Mouse (Mus musculus) hindbrain, embryonic 15.5 days (tissue): ENCODE results near the gene Tmem143. TPM values are rescaled to one million over a fixed set of nuclear protein-coding genes. Genes with fewer than 3 reads are reported as not detected.

Experiments used
- ATAC-seq: fragments of 200-750 bp; cut with Nextera tagmentation; 2 replicates; pipeline ENCODE4 v1.8.0; 2017; ENCODE audit warnings: low read depth, moderate number of reproducible peaks, moderate TSS enrichment; ENCODE audit not compliant: low FRiP score
- H3K27ac ChIP-seq: fragments of 300-500 bp; sonication (generic); replicated peaks from 2 replicates; pipeline ENCODE4 v1.5.1; 2015; ENCODE audit warnings: mild to moderate bottlenecking, inconsistent platforms
- H3K27me3 ChIP-seq: fragments of 300-500 bp; sonication (generic); 2 replicates; pipeline ENCODE4 v1.6.1; 2015; ENCODE audit warnings: control low read depth, inconsistent platforms
- H3K36me3 ChIP-seq: fragments of 300-500 bp; sonication (generic); 2 replicates; pipeline ENCODE4 v1.6.1; 2015; ENCODE audit warnings: control low read depth, inconsistent platforms
- H3K4me1 ChIP-seq: fragments of 300-500 bp; sonication (generic); replicated peaks from 2 replicates; pipeline ENCODE4 v1.6.1; 2015; ENCODE audit warnings: control low read depth, inconsistent platforms
- H3K4me2 ChIP-seq: fragments of 300-500 bp; sonication (generic); 2 replicates; pipeline ENCODE4 v1.6.1; 2015; ENCODE audit warnings: moderate library complexity, mild to moderate bottlenecking, inconsistent platforms
- H3K4me3 ChIP-seq: fragments of 300-500 bp; sonication (generic); 2 replicates; pipeline ENCODE4 v1.5.1; 2015; ENCODE audit warnings: mild to moderate bottlenecking, inconsistent platforms
- H3K9ac ChIP-seq: fragments of 300-500 bp; sonication (generic); 2 replicates; pipeline ENCODE4 v1.6.1; 2015; ENCODE audit warnings: inconsistent platforms
- H3K9me3 ChIP-seq: fragments of 300-500 bp; sonication (generic); 2 replicates; pipeline ENCODE4 v1.6.1; 2016; ENCODE audit warnings: control low read depth, inconsistent platforms
- WGBS: fragments of 180-500 bp; shearing (Covaris S2); methylation state at CpG from one replicate; pipeline ENCODE4 v1.1.7; 2015; 5-methylcytosine and 5-hydroxymethylcytosine counted together
- polyA plus RNA-seq: library from polyadenylated mRNA; unstranded; fragments of >200 nt; fragmentation: Nextera tagmentation; extraction: Ambion mirVana; gene quantifications from 2 replicates; pipeline ENCODE4 v1.2.1, GENCODE M21; 2015

Gene Tmem143
- polyA plus RNA-seq, 1 experiment from 2014 or later = 6.7 TPM

DNA sequence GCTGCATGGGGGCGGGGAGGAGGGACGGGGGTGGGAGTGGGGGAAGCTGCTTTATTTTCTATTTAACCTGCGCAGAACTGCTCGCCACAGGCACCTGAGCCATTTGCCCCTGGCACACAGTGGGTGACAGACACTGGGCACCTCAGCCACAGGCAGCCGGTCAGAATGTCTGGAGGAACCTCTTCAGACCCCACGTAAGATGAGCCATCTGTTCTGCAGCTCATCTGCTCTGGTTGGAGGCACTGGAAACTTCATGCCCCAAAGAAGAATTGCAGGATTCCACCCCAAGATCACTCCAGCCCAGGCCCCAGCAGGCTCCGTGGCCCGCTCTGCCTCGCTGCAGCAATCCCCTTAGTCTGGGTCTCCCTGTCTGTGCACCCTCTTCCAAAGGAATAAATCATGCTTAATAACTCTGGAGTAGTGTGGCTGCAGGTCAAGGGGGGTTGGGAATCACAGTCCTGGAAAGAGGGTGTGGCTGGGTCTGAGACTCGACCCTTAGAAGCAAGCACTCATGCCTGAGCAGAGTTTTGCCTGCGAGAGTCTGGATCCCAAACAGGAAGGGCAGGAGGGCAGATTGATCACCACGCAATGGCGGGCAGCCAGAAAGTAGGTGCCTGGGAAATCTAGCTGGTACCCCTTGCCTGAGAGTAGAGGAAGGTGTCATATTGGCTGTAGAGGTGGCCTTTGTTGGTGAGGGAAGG is 20.4 kb downstream of the Tmem143 start:
- peak; percentile 36 for ATAC-seq
- no peaks in the 10 kb centered on the region for H3K36me3 ChIP-seq
- peaks cover 24% of the 10 kb centered on the region for H3K4me1 ChIP-seq
- 34% methylated on average over 13 of the region's 13 CpGs for WGBS
- H3K27me3 ChIP-seq = no peaks in the 10 kb centered on the region
- no peaks in the 10 kb centered on the region for H3K9me3 ChIP-seq
- peak overlapping the region; percentile 77 for H3K27ac ChIP-seq
- H3K4me3 ChIP-seq = peak overlapping the region; percentile 27
- peak overlapping the region; percentile 21; the same call in 1 of the 2 replicates for H3K9ac ChIP-seq
- peak overlapping the region; percentile 52 for H3K4me2 ChIP-seq

DNA sequence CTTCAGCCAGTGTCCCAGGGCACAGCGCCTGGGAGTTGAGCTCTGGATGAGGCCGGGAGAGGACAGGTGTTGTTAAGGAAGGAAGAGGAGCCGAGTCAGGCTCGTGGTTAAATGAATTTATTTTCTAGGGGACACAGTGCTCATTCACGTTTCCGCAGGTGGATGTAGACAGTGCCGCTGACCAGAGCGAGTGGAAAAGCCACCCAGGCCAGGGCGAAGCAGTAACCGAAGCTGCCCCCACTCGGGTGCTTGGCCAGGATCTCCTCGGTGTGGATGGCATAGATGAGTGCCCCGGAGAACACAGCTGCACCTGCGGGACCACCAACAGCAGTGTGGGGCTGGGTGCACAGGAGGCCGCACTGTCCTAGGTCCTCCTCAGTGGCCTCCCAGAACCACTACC is 21.2 kb downstream of the Tmem143 start:
- Histone ChIP-seq H3K4me2 (no peak overlapping the region), H3K27ac (peak overlapping the region; percentile 77; the same call in 1 of the 2 replicates), H3K4me3 (no peak overlapping the region), H3K9ac (no peak overlapping the region), H3K4me1 (peaks cover 32% of the 10 kb centered on the region), H3K27me3 (no peaks in the 10 kb centered on the region), H3K9me3 (no peaks in the 10 kb centered on the region), H3K36me3 (no peaks in the 10 kb centered on the region)
- no peak for ATAC-seq
- WGBS = 88% methylated on average over 15 of the region's 15 CpGs

DNA sequence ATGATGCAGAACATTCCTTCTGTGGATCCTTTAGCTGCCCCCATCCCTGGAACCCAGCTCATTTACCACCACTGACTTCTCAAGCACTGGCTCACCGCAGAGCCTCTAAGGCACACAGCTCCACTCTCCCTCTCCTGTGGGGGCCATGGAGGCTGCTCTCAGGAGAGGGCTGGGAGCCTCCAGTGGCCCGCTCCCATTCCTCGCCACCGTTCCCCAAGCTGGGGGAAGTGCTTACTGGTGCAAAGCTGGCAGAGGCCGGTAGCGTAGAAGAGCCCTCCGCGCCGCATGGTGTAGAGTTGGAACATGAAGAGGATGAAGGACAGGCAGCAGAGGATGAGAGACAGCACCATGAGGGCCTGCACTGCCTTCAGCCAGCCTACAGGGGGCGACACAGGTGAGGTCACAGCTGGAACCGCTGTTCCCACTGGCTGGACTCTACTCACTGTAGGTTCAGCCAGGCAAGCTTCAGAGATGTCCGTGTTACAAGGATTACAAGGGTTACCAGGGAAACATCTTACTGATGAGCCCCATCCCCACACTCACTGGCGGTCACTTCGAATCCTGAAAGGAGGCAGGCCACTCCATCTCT is 22.4 kb downstream of the Tmem143 start:
- WGBS = 59% methylated on average over 14 of the region's 14 CpGs
- no peak overlapping the region for H3K27ac ChIP-seq
- no peak for ATAC-seq

DNA sequence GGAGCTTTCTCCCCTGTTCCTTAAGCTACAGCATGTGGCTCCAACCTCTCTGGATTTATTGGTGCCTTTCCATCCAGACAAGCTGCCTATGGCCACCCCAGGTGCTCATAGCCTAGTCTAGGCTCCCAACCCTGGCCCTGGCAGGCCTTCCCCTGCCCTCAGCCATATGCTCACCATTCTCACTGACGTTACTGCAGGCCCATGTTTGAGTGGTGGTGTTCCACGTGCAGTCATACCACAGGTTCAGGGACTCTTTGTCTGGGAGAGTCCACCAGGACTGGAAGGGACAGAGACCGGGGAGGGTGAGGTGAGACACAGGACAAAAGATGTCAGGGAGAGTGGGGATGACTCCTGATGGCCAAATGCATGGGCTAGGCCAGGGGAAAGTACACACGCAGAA is 23.0 kb downstream of the Tmem143 start:
- no peak overlapping the region for H3K9ac ChIP-seq

More for the DNA sequence above, 22.4 kb downstream of the Tmem143 start:
- H3K4me1 ChIP-seq = peaks cover 41% of the 10 kb centered on the region
- no peaks in the 10 kb centered on the region for H3K9me3 ChIP-seq
- no peaks in the 10 kb centered on the region for H3K27me3 ChIP-seq
- no peak overlapping the region for H3K4me2 ChIP-seq
- H3K36me3 ChIP-seq = no peaks in the 10 kb centered on the region
- H3K9ac ChIP-seq = no peak overlapping the region
- H3K4me3 ChIP-seq = no peak overlapping the region

DNA sequence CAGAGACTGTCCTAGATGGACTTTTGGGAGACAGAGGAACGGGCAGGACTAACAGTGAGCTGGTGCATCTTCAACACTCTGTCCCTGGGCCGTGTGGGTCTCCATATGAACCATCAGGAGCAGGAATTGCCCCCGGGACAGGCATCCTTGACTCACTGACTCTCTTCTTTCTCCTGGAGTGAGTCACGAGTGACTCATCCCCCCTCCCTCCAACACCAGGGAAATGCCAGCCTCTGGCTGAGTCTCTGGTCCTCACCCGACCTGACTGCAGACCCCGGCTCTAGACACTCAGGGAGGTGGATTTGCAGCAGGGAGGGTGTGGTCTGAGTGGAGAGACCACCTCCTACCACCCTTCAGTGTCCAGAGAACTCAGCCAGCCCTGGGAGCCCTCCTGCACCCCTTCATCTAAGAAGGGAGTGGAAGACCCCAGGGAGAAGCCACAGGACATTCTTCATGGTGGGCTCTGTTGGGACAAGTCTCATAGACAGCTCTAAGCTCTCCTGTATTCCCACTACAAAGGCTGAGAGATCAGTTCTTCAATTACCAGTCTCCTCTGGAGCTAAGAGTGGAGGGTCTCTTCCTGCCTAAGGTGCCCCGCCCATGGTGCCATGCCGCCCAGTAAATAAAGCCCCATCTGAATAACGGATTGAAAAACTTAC is 24.0 kb downstream of the Tmem143 start:
- Histone ChIP-seq H3K4me3 (peak overlapping the region; percentile 10), H3K4me1 (peaks cover 43% of the 10 kb centered on the region), H3K27ac (no peak overlapping the region), H3K9me3 (no peaks in the 10 kb centered on the region), H3K9ac (no peak overlapping the region), H3K36me3 (no peaks in the 10 kb centered on the region), H3K4me2 (peak overlapping the region; percentile 25), H3K27me3 (no peaks in the 10 kb centered on the region)
- ATAC-seq = no peak
- WGBS = 63% methylated on average over 9 of the region's 9 CpGs

More for the DNA sequence above, 23.0 kb downstream of the Tmem143 start:
- H3K4me1 ChIP-seq = peaks cover 46% of the 10 kb centered on the region
- no peaks in the 10 kb centered on the region for H3K9me3 ChIP-seq
- no peak overlapping the region for H3K4me3 ChIP-seq
- no peak for ATAC-seq
- H3K36me3 ChIP-seq = no peaks in the 10 kb centered on the region
- 82% methylated on average over 4 of the region's 4 CpGs for WGBS
- 0 out of 2 replicates have a peak overlapping the region, but pooled peaks have one; percentile 25 for H3K4me2 ChIP-seq
- H3K27me3 ChIP-seq = no peaks in the 10 kb centered on the region
- no peak overlapping the region for H3K27ac ChIP-seq

DNA sequence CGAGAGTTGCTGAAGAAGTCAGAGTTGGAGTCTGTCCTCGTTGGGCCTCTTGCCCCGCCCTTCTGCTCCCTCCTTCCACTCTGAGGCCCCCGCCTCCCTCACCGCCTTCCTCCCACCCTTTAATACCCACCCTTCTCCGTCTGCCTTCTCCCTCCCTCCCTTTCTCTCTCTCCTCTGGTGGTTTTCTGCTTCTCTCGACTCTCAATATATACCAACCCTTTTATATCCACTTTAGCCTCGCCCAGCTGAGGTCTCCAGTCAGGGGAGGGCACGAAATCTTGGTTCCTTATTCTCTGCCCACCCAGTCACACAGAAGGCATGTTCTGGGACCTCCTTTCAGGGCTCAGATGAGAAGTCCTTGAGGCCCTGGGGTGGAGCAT is 24.5 kb downstream of the Tmem143 start, which contains the start of gene Emp3:
TSS of gene Emp3 (minus strand) at position 163 of the 380 bp plus-strand sequence.
- 51% methylated on average over 9 of the region's 9 CpGs for WGBS
- H3K27ac ChIP-seq = no peak within 1 kb of the TSS; the same call in 1 of the 2 replicates

DNA sequence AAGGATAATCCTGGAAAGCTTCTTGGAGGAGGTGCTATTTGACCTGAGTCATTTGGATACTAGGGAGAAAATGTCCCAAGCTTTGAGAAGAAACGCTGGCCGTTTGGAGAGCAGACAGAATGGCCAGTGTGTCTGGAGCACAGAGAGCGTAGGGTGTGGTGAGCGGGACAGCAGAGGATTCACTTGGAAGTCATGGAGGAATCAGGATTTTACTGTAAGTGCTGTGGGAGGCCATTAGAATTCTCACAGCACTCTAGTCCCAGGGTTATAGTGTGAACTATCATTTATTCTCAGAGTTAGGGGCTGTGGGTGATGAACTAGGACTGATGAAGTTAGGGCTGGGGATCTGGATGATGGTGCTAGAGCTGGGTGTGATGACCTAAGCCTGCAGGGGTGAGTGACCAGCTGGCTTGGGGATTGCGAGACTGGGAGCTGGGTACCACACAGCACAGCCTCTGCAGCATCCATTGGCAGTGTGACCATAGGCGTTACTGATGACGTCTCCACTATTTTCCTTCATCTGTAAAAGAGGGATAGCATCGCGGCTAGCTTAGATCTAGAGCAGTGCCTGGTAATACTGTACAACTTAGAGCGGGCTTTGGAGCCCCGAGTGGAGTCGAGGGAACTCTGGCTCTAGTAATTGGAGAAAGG is 25.3 kb downstream of the Tmem143 start:
- Histone ChIP-seq H3K4me3 (0 out of 2 replicates have a peak overlapping the region, but pooled peaks have one; percentile 51), H3K27ac (peak overlapping the region; percentile 89), H3K27me3 (no peaks in the 10 kb centered on the region; the same call in 1 of the 2 replicates), H3K36me3 (no peaks in the 10 kb centered on the region), H3K9me3 (no peaks in the 10 kb centered on the region), H3K4me2 (peak overlapping the region; percentile 89), H3K4me1 (peaks cover 30% of the 10 kb centered on the region), H3K9ac (no peak overlapping the region)
- ATAC-seq = no peak
- 86% methylated on average over 12 of the region's 12 CpGs for WGBS

More for the DNA sequence above, 24.5 kb downstream of the Tmem143 start, which contains the start of gene Emp3:
- H3K9ac ChIP-seq = no peak within 1 kb of the TSS
- peak within 1 kb of the TSS; percentile 10 for H3K4me3 ChIP-seq
- H3K4me2 ChIP-seq = peak within 1 kb of the TSS; percentile 25
- no peaks in the 10 kb centered on the region for H3K9me3 ChIP-seq
- no peaks in the 10 kb centered on the region for H3K27me3 ChIP-seq
- no peaks in the 10 kb centered on the region for H3K36me3 ChIP-seq
- no peak for ATAC-seq
- peaks cover 38% of the 10 kb centered on the region for H3K4me1 ChIP-seq

DNA sequence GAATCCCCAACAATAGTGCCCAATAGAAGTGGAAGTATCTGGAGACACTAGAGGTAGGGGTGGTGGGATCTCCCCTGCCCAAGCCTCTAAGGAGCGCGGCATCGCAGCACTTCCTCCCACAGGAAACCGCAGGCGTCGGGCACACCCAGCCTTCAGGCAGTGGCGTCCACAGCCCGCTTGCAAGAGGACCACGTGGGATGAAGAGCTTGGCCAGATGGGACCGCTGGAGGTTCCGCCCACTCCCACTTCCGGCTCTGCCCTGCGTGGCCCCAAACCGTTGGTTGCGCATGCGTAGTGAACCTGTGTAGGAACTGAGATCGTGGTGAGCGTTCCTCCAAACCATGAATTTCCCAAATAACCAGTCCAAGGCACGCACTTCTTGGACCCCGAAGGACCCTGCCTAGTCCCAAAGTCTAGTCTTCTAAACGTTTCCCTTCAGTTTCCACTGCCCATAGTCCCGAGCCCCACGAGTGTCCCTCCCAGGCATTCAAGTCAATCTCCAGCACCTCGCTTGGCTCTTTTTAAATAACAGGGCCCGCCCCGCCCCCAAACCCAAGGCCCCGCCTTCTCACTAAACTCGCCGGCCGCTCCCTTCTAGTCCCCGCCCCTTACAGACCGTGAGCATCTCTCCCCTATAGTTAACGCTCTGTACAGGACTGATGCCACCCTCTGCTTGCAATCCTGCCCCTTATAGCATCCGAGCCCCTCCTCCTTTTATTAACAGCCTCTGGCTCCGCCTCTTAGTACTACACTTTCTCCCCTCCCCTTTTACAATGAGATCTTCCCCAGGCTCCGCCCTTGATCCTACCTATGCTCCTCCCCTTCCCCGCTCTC is 26.4 kb downstream of the Tmem143 start:
- peak; percentile 88 for ATAC-seq
- Histone ChIP-seq H3K4me1 (peaks cover 21% of the 10 kb centered on the region), H3K9ac (peak overlapping the region; percentile 53), H3K9me3 (no peaks in the 10 kb centered on the region), H3K36me3 (no peaks in the 10 kb centered on the region), H3K4me3 (peak overlapping the region; percentile 51), H3K27me3 (no peaks in the 10 kb centered on the region; the same call in 1 of the 2 replicates), H3K27ac (peak overlapping the region; percentile 89), H3K4me2 (peak overlapping the region; percentile 89)
- under 1% methylated on average over 37 of the region's 37 CpGs for WGBS

DNA sequence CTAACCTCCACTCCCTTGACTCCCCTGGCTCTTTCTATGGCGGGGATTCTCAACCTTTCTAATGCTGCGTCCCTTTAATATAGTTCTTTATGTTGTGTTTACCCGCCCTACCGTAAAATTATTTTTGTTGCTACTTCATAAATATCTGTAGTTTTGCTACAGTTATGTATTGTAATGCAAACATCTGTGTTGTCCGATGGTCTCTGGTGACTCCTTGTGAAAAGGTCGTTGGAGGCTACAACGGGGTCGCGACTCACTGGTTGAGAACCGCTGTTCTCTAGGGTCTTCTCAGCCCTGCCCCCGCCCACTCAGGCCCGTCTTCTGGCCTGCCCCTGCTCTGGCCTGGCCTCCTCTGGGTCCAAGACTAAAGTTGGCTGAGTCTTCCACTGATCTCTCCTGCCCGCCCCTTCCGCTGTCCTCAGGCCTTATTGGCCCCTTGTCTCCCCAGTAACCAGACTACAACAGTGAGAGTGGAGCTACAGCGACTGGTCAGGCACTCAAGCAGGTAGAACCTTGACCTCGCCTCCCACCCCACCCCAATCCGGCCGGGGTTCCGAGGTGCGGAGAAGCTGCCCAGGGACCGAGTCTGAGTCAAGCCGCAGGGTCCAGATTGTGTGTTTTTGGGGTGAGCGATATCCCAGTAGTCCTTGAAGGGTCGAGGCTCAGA is 27.2 kb downstream of the Tmem143 start, which contains the start of gene Ccdc114:
TSS of gene Ccdc114 (plus strand) at position 311 of the 667 bp plus-strand sequence.
- Histone ChIP-seq H3K4me2 (peak within 1 kb of the TSS; percentile 89), H3K4me3 (peak within 1 kb of the TSS; percentile 51), H3K4me1 (peaks cover 21% of the 10 kb centered on the region), H3K9ac (peak within 1 kb of the TSS; percentile 53), H3K27ac (peak within 1 kb of the TSS; percentile 89), H3K9me3 (no peaks in the 10 kb centered on the region), H3K27me3 (no peaks in the 10 kb centered on the region; the same call in 1 of the 2 replicates), H3K36me3 (no peaks in the 10 kb centered on the region)
- peak; percentile 57 for ATAC-seq
- 6% methylated on average over 24 of the region's 24 CpGs for WGBS

DNA sequence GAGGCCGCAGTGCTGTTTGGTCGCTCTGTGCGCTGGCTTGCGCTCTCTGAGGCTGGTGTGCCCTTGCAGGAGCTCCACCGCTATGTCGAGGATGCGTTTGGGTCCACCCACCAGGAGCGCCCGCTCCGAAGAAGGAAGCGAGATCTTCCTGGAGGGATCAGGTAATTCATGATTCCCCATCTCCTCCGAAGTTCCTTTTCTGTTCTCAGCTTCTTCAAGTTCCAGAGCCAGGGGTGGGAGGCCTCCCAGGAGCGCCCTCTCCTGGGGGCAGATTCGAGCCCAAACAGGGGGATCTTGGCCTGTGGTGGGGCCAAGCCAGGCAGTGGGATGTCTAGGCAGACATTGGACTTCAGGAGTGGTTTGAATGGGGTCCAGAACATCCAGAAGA is 27.7 kb downstream of the Tmem143 start:
- WGBS = 15% methylated on average over 14 of the region's 14 CpGs
- Histone ChIP-seq H3K4me2 (peak overlapping the region; percentile 89), H3K27ac (no peak overlapping the region; the same call in 1 of the 2 replicates), H3K27me3 (peaks cover 2% of the 10 kb centered on the region; the same call in 1 of the 2 replicates), H3K36me3 (no peaks in the 10 kb centered on the region), H3K4me3 (peak overlapping the region; percentile 51), H3K4me1 (peaks cover 21% of the 10 kb centered on the region), H3K9me3 (no peaks in the 10 kb centered on the region), H3K9ac (no peak overlapping the region)
- ATAC-seq = no peak
